Mouse (Mus musculus) liver, embryonic 12.5 days (tissue): Measurements from ENCODE around the gene Gm21292. TPM values are rescaled to one million over a fixed set of nuclear protein-coding genes. Genes with fewer than 3 reads are reported as not detected.
"Not testable (repeated sequence)": the region's sequence is repeated elsewhere in the genome, so short reads cannot be mapped to it uniquely, and the experiment has no call there.

Experiments
- ATAC-seq: fragments of 200-750 bp; cut with Nextera tagmentation; 2 replicates; pipeline ENCODE4 v1.8.0; 2017; ENCODE audit warnings: moderate number of reproducible peaks, mild to moderate bottlenecking, moderate library complexity
- H3K27ac ChIP-seq: fragments of 300-500 bp; sonication (generic); 2 replicates; pipeline ENCODE4 v1.5.1; 2016; ENCODE audit warnings: mild to moderate bottlenecking
- H3K27me3 ChIP-seq: fragments of 300-500 bp; sonication (generic); replicated peaks from 2 replicates; pipeline ENCODE4 v1.6.1; 2016; ENCODE audit warnings: mild to moderate bottlenecking, moderate library complexity
- H3K36me3 ChIP-seq: fragments of 300-500 bp; sonication (generic); 2 replicates; pipeline ENCODE4 v1.6.1; 2016; ENCODE audit warnings: mild to moderate bottlenecking, moderate library complexity
- H3K4me1 ChIP-seq: fragments of 300-500 bp; sonication (generic); 2 replicates; pipeline ENCODE4 v1.6.1; 2016
- H3K4me2 ChIP-seq: fragments of 300-500 bp; sonication (generic); 2 replicates; pipeline ENCODE4 v1.6.1; 2016; ENCODE audit warnings: mild to moderate bottlenecking, moderate library complexity
- H3K4me3 ChIP-seq: fragments of 300-500 bp; sonication (generic); 2 replicates; pipeline ENCODE4 v1.5.1; 2016; ENCODE audit warnings: mild to moderate bottlenecking, moderate library complexity
- H3K9ac ChIP-seq: fragments of 300-500 bp; sonication (generic); 2 replicates; pipeline ENCODE4 v1.6.1; 2016; ENCODE audit warnings: mild to moderate bottlenecking, moderate library complexity
- H3K9me3 ChIP-seq: fragments of 300-500 bp; sonication (generic); replicated peaks from 2 replicates; pipeline ENCODE4 v1.6.1; 2016; ENCODE audit warnings: mild to moderate bottlenecking, moderate library complexity
- WGBS: fragments of 180-500 bp; shearing (Covaris S2); methylation state at CpG from one replicate; pipeline ENCODE4 v1.1.7; 2016; ENCODE audit not compliant: insufficient replicate concordance; 5-methylcytosine and 5-hydroxymethylcytosine counted together
- polyA plus RNA-seq: library from polyadenylated mRNA; unstranded; fragments of >200 nt; fragmentation: Nextera tagmentation; extraction: Ambion mirVana; gene quantifications from 2 replicates; pipeline ENCODE4 v1.2.1, GENCODE M21; 2016

The Gm21292 gene
- polyA plus RNA-seq, result not detected in 2 replicates

GRCm38 (mm10) chrY:9133824-9134223, at the start of gene Gm21292:
Gm21292 (minus strand) TSS chrY:9133924.
- not testable (repeated sequence) for H3K9me3 ChIP-seq, H3K27ac ChIP-seq, H3K9ac ChIP-seq, H3K36me3 ChIP-seq, ATAC-seq, H3K4me2 ChIP-seq, H3K4me1 ChIP-seq, H3K4me3 ChIP-seq, H3K27me3 ChIP-seq
- 11% methylated on average over 1 of the region's 2 CpGs for WGBS

Other genes starting within 250 kb of the Gm21292 start
- gene Gm21721, start 68.3 kb upstream of the Gm21292 start, polyA plus RNA-seq, result not detected in 2 replicates
- gene Gm21812, start 213.3 kb upstream of the Gm21292 start, polyA plus RNA-seq, result not detected in 2 replicates